Mouse (Mus musculus) limb, embryonic 11.5 days (tissue): Measurements from ENCODE around the gene Itga3. TPM values are rescaled to one million over a fixed set of nuclear protein-coding genes. Genes with fewer than 3 reads are reported as not detected.

Experiments
- ATAC-seq: fragments of 200-750 bp; cut with Nextera tagmentation; 2 replicates; pipeline ENCODE4 v1.8.0; 2017; ENCODE audit warnings: low read depth; ENCODE audit not compliant: insufficient number of reproducible peaks, low FRiP score, low TSS enrichment
- DNase-seq: peaks from one replicate; pipeline ENCODE4 v3.0.0-alpha.2; 2015; ENCODE audit warnings: low spot score
- H3K27ac ChIP-seq: fragments of 300-500 bp; sonication (generic); replicated peaks from 2 replicates; pipeline ENCODE4 v1.5.1; 2014; ENCODE audit warnings: low read depth, mild to moderate bottlenecking, low read length
- H3K27me3 ChIP-seq: fragments of 300-500 bp; sonication (generic); 2 replicates; pipeline ENCODE4 v1.6.1; 2014; ENCODE audit warnings: mild to moderate bottlenecking, low read length, mixed read lengths; ENCODE audit not compliant: control insufficient read depth, insufficient read depth
- H3K36me3 ChIP-seq: fragments of 300-500 bp; sonication (generic); 2 replicates; pipeline ENCODE4 v1.6.1; 2014; ENCODE audit warnings: mild to moderate bottlenecking, low read length, moderate library complexity, mixed read lengths; ENCODE audit not compliant: control insufficient read depth, insufficient read depth
- H3K4me1 ChIP-seq: fragments of 300-500 bp; sonication (generic); 2 replicates; pipeline ENCODE4 v1.6.1; 2014; ENCODE audit warnings: low read length, mixed read lengths; ENCODE audit not compliant: control insufficient read depth, insufficient read depth
- H3K4me2 ChIP-seq: fragments of 300-500 bp; sonication (generic); 2 replicates; pipeline ENCODE4 v1.6.1; 2014; ENCODE audit warnings: low read depth, mild to moderate bottlenecking, moderate library complexity; ENCODE audit not compliant: severe bottlenecking
- H3K4me3 ChIP-seq: fragments of 300-500 bp; sonication (generic); 2 replicates; pipeline ENCODE4 v1.5.1; 2014; ENCODE audit warnings: low read depth, low read length
- H3K9ac ChIP-seq: fragments of 300-500 bp; sonication (generic); 2 replicates; pipeline ENCODE4 v1.6.1; 2014; ENCODE audit warnings: mild to moderate bottlenecking, low read length
- H3K9me3 ChIP-seq: fragments of 300-500 bp; sonication (generic); 2 replicates; pipeline ENCODE4 v1.6.1; 2016; ENCODE audit warnings: low read length; ENCODE audit not compliant: control insufficient read depth
- WGBS: fragments of 180-500 bp; shearing (Covaris S2); extraction: QIAGEN DNeasy Blood & Tissue Kit; methylation state at CpG from one replicate; pipeline ENCODE4 v1.1.7; 2014; 5-methylcytosine and 5-hydroxymethylcytosine counted together
- polyA plus RNA-seq: library from polyadenylated mRNA; unstranded; fragments of >200 nt; fragmentation: Nextera tagmentation; extraction: Ambion mirVana; gene quantifications from 2 replicates; pipeline ENCODE4 v1.2.1, GENCODE M21; 2014

Itga3 gene
- 5.7 and 6.8 TPM in 2 replicates for polyA plus RNA-seq

GRCm38 (mm10) chr11:95076536-95077111 lies at the start of gene Itga3:
TSS of gene Itga3 (minus strand) at chr11:95076801.
- peak within 1 kb of the TSS; percentile 57 for H3K9ac ChIP-seq
- no peaks in the 10 kb centered on the region for H3K36me3 ChIP-seq
- H3K4me1 ChIP-seq = peaks cover 10% of the 10 kb centered on the region; the same call in 1 of the 2 replicates
- H3K27me3 ChIP-seq = peaks cover 39% of the 10 kb centered on the region
- ATAC-seq (peak; percentile 65; the same call in 1 of the 2 replicates), DNase-seq (peak; percentile 75)
- peak within 1 kb of the TSS; percentile 53 for H3K4me3 ChIP-seq
- H3K4me2 ChIP-seq = peak within 1 kb of the TSS; percentile 93
- no peak within 1 kb of the TSS for H3K27ac ChIP-seq
- no peaks in the 10 kb centered on the region for H3K9me3 ChIP-seq
- WGBS = under 1% methylated on average over 51 of the region's 51 CpGs

DNA sequence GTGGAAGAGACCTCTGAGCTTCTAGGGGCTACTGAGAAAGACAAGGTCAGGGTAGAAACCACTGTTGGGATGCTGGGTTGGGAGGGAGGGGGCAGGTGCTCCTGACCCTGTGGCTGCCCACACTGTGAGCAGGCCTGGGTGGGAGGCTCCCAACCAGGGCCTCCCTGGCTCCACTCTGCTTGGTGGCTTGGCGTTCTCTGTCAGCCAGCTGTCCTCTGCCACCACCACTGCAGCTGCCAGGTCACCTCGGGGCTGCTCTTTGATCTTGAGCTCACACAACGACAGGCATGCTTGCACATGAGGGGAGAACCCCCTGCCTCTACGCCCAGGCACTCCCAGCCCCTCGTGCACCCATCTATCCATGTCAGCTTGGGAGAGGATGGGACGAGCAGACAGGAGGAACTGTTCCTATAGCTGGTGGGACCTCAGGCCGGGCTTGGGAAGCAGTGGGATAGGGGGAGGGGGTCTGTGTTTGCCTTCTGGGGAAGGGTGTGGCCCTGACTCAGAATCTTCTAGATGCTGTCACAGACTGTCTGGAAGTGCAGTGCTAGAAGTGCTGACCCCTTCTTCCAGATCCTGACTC lies 48.9 kb upstream of the Itga3 start:
- Histone ChIP-seq H3K4me1 (peaks cover 22% of the 10 kb centered on the region), H3K9ac (no peak overlapping the region), H3K4me2 (no peak overlapping the region), H3K4me3 (no peak overlapping the region), H3K27ac (no peak overlapping the region), H3K36me3 (no peaks in the 10 kb centered on the region), H3K9me3 (no peaks in the 10 kb centered on the region), H3K27me3 (peaks cover 58% of the 10 kb centered on the region)
- DNase-seq (no peak), ATAC-seq (no peak)
- WGBS = 6% methylated on average over 7 of the region's 7 CpGs

- Histone ChIP-seq H3K9me3 (no peaks in the 10 kb centered on the region), H3K27ac (no peak overlapping the region), H3K27me3 (peaks cover 70% of the 10 kb centered on the region), H3K36me3 (no peaks in the 10 kb centered on the region), H3K4me2 (peak overlapping the region; percentile 48; the same call in 1 of the 2 replicates), H3K9ac (no peak overlapping the region), H3K4me1 (peaks cover 30% of the 10 kb centered on the region), H3K4me3 (no peak overlapping the region)
- ATAC-seq = no peak
- DNase-seq = no peak
- WGBS = 24% methylated on average over 6 of the region's 6 CpGs
Observed at GRCm38 (mm10) chr11:95122100-95122489, 45.5 kb upstream of the Itga3 start.

DNA sequence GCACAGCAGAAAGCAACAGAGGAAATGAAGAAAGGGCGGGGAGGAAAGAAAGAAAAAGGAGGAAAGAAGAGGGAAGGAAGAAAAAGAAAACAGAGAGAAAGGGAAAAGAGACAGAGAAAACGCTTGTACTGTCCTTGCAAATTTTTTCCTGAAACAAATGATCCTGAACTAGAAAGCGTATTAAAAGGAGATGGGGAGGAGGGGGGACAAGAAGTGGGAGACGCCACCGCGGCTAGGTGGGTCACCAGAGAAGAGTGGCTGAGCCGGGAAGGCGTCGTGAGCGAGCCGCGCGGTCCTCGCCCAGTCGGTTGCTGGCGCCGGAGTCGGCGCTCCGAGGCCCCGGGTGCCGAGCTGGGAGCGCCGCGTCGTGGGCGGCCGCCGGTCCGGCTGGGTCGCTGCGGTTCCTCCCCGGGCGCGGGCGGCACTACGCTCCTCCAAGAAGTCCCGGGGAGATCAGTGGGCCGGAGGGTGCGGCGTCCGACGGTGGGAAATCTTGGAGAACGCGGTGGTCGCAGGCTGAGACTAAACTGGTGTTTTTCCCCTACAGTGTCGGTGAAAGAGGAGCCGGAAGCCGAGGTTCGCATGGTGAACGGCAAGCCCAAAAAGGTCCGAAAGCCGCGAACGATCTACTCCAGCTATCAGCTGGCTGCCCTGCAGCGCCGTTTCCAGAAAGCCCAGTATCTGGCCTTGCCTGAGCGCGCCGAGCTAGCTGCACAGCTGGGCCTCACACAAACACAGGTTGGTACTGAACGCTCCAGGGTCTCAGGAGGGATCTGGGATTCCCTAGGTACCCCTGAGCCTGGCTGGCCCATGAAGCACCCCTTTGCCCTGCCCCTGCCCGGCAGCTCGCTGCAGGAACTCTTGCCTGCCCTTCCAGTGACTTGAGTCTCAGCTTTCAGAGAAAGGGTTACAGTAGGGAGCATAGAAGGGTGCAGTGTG lies 44.8 kb upstream of the Itga3 start:
- H3K27me3 ChIP-seq = peaks cover 70% of the 10 kb centered on the region
- peaks cover 25% of the 10 kb centered on the region for H3K4me1 ChIP-seq
- peak; percentile 58 for DNase-seq
- no peak for ATAC-seq
- no peaks in the 10 kb centered on the region for H3K36me3 ChIP-seq
- H3K27ac ChIP-seq = no peak overlapping the region
- H3K9ac ChIP-seq = peak overlapping the region; percentile 22; the same call in 1 of the 2 replicates
- H3K9me3 ChIP-seq = no peaks in the 10 kb centered on the region
- H3K4me3 ChIP-seq = peak overlapping the region; percentile 42
- under 1% methylated on average over 63 of the region's 63 CpGs for WGBS
- H3K4me2 ChIP-seq = peak overlapping the region; percentile 48

- peaks cover 69% of the 10 kb centered on the region for H3K27me3 ChIP-seq
- peaks cover 22% of the 10 kb centered on the region for H3K4me1 ChIP-seq
- DNase-seq (peak; percentile 57), ATAC-seq (no peak)
- H3K4me2 ChIP-seq = peak overlapping the region; percentile 81
- peak overlapping the region; percentile 22 for H3K9ac ChIP-seq
- WGBS = 1% methylated on average over 21 of the region's 21 CpGs
- no peak overlapping the region for H3K27ac ChIP-seq
- no peaks in the 10 kb centered on the region for H3K36me3 ChIP-seq
- no peaks in the 10 kb centered on the region for H3K9me3 ChIP-seq
- H3K4me3 ChIP-seq = peak overlapping the region; percentile 42
Observed at GRCm38 (mm10) chr11:95120633-95121020, 44.0 kb upstream of the Itga3 start.

GRCm38 (mm10) chr11:95119990-95120632 lies 43.5 kb upstream of the Itga3 start, which contains the start of gene Dlx3:
TSS of gene Dlx3 (plus strand) at chr11:95120119.
- H3K27ac ChIP-seq = no peak within 1 kb of the TSS
- H3K9me3 ChIP-seq = no peaks in the 10 kb centered on the region
- peak within 1 kb of the TSS; percentile 42 for H3K4me3 ChIP-seq
- WGBS = under 1% methylated on average over 55 of the region's 55 CpGs
- peak; percentile 84 for DNase-seq
- H3K27me3 ChIP-seq = peaks cover 65% of the 10 kb centered on the region
- peaks cover 18% of the 10 kb centered on the region for H3K4me1 ChIP-seq
- peak within 1 kb of the TSS; percentile 27 for H3K9ac ChIP-seq
- no peaks in the 10 kb centered on the region for H3K36me3 ChIP-seq
- 0 out of 2 replicates have a peak, but pooled peaks have one; percentile 36 for ATAC-seq
- peak within 1 kb of the TSS; percentile 81 for H3K4me2 ChIP-seq

DNA sequence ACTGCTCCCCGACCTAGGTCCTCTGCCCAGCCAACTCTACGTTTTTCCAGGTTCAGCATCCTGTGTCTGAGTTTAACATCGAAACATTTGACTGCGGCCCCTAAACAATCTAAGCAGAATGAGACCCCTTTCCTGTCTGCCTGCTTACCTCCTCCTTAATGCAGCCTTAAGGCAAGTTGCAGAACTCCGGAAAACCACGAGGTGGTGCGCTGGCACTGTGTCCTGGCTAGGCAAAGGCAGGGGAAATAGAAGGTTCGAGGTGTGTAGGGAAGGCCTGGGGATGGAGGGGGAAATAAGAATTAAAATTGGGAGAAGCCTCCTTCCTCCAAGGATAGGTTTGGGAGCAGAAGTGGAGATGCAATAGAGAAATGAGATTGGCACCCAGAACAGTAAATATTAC lies 41.9 kb upstream of the Itga3 start:
- Histone ChIP-seq H3K4me2 (no peak overlapping the region), H3K9me3 (no peaks in the 10 kb centered on the region), H3K9ac (no peak overlapping the region), H3K27me3 (peaks cover 53% of the 10 kb centered on the region), H3K27ac (no peak overlapping the region), H3K4me3 (no peak overlapping the region), H3K36me3 (no peaks in the 10 kb centered on the region), H3K4me1 (peaks cover 16% of the 10 kb centered on the region)
- ATAC-seq (no peak), DNase-seq (peak; percentile 87)
- 5% methylated on average over 8 of the region's 8 CpGs for WGBS

GRCm38 (mm10) chr11:95117030-95117429 lies 40.4 kb upstream of the Itga3 start:
- WGBS = 3% methylated on average over 6 of the region's 6 CpGs
- Histone ChIP-seq H3K4me2 (no peak overlapping the region), H3K36me3 (no peaks in the 10 kb centered on the region), H3K27ac (no peak overlapping the region), H3K4me3 (no peak overlapping the region), H3K9me3 (no peaks in the 10 kb centered on the region), H3K4me1 (peaks cover 16% of the 10 kb centered on the region), H3K27me3 (peaks cover 38% of the 10 kb centered on the region), H3K9ac (no peak overlapping the region)
- ATAC-seq = no peak
- peak; percentile 82 for DNase-seq
